Mouse (Mus musculus) limb, embryonic 11.5 days (tissue): ENCODE measurements around the gene Myo5a. TPM values are rescaled to one million over a fixed set of nuclear protein-coding genes. Genes with fewer than 3 reads are reported as not detected.
"Not testable (repeated sequence)": the region's sequence is repeated elsewhere in the genome, so short reads cannot be mapped to it uniquely, and the experiment has no call there.

ENCODE experiments used
- ATAC-seq: fragments of 200-750 bp; cut with Nextera tagmentation; 2 replicates; pipeline ENCODE4 v1.8.0; 2017; ENCODE audit warnings: low read depth; ENCODE audit not compliant: insufficient number of reproducible peaks, low FRiP score, low TSS enrichment
- DNase-seq: peaks from one replicate; pipeline ENCODE4 v3.0.0-alpha.2; 2015; ENCODE audit warnings: low spot score
- H3K27ac ChIP-seq: fragments of 300-500 bp; sonication (generic); replicated peaks from 2 replicates; pipeline ENCODE4 v1.5.1; 2014; ENCODE audit warnings: low read depth, mild to moderate bottlenecking, low read length
- H3K27me3 ChIP-seq: fragments of 300-500 bp; sonication (generic); 2 replicates; pipeline ENCODE4 v1.6.1; 2014; ENCODE audit warnings: mild to moderate bottlenecking, low read length, mixed read lengths; ENCODE audit not compliant: control insufficient read depth, insufficient read depth
- H3K36me3 ChIP-seq: fragments of 300-500 bp; sonication (generic); 2 replicates; pipeline ENCODE4 v1.6.1; 2014; ENCODE audit warnings: mild to moderate bottlenecking, low read length, moderate library complexity, mixed read lengths; ENCODE audit not compliant: control insufficient read depth, insufficient read depth
- H3K4me1 ChIP-seq: fragments of 300-500 bp; sonication (generic); 2 replicates; pipeline ENCODE4 v1.6.1; 2014; ENCODE audit warnings: low read length, mixed read lengths; ENCODE audit not compliant: control insufficient read depth, insufficient read depth
- H3K4me2 ChIP-seq: fragments of 300-500 bp; sonication (generic); 2 replicates; pipeline ENCODE4 v1.6.1; 2014; ENCODE audit warnings: low read depth, mild to moderate bottlenecking, moderate library complexity; ENCODE audit not compliant: severe bottlenecking
- H3K4me3 ChIP-seq: fragments of 300-500 bp; sonication (generic); 2 replicates; pipeline ENCODE4 v1.5.1; 2014; ENCODE audit warnings: low read depth, low read length
- H3K9ac ChIP-seq: fragments of 300-500 bp; sonication (generic); 2 replicates; pipeline ENCODE4 v1.6.1; 2014; ENCODE audit warnings: mild to moderate bottlenecking, low read length
- H3K9me3 ChIP-seq: fragments of 300-500 bp; sonication (generic); 2 replicates; pipeline ENCODE4 v1.6.1; 2016; ENCODE audit warnings: low read length; ENCODE audit not compliant: control insufficient read depth
- WGBS: fragments of 180-500 bp; shearing (Covaris S2); extraction: QIAGEN DNeasy Blood & Tissue Kit; methylation state at CpG from one replicate; pipeline ENCODE4 v1.1.7; 2014; 5-methylcytosine and 5-hydroxymethylcytosine counted together
- polyA plus RNA-seq: library from polyadenylated mRNA; unstranded; fragments of >200 nt; fragmentation: Nextera tagmentation; extraction: Ambion mirVana; gene quantifications from 2 replicates; pipeline ENCODE4 v1.2.1, GENCODE M21; 2014

Gene Myo5a
- polyA plus RNA-seq, 1 experiment from 2014 or later = 21.0 TPM

GRCm38 (mm10) chr9:75248359-75248758 is 177.5 kb downstream of the Myo5a start:
- no peak for ATAC-seq
- H3K9me3 ChIP-seq = no peaks in the 10 kb centered on the region
- H3K4me2 ChIP-seq = no peak overlapping the region
- no peak overlapping the region for H3K4me3 ChIP-seq
- 85% methylated on average over 1 of the region's 1 CpGs for WGBS
- no peaks in the 10 kb centered on the region for H3K36me3 ChIP-seq
- H3K9ac ChIP-seq = no peak overlapping the region; the same call in 1 of the 2 replicates
- no peak overlapping the region for H3K27ac ChIP-seq
- DNase-seq = no peak
- H3K4me1 ChIP-seq = peaks cover 7% of the 10 kb centered on the region; the same call in 1 of the 2 replicates
- no peaks in the 10 kb centered on the region for H3K27me3 ChIP-seq

GRCm38 (mm10) chr9:75248874-75249273 is 178.1 kb downstream of the Myo5a start:
- Histone ChIP-seq H3K4me2 (no peak overlapping the region), H3K36me3 (no peaks in the 10 kb centered on the region), H3K27me3 (no peaks in the 10 kb centered on the region), H3K9me3 (no peaks in the 10 kb centered on the region), H3K4me3 (no peak overlapping the region), H3K4me1 (peaks cover 2% of the 10 kb centered on the region; the same call in 1 of the 2 replicates), H3K9ac (peak overlapping the region; percentile 17; the same call in 1 of the 2 replicates), H3K27ac (no peak overlapping the region)
- ATAC-seq = no peak
- DNase-seq = no peak

GRCm38 (mm10) chr9:75253158-75253557 is 182.3 kb downstream of the Myo5a start:
- H3K9ac ChIP-seq, H3K4me1 ChIP-seq, DNase-seq, H3K27ac ChIP-seq, ATAC-seq, H3K4me2 ChIP-seq, H3K4me3 ChIP-seq, H3K36me3 ChIP-seq, H3K27me3 ChIP-seq, H3K9me3 ChIP-seq: not testable (repeated sequence)
- 76% methylated on average over 6 of the region's 6 CpGs for WGBS

GRCm38 (mm10) chr9:75253766-75254165 is 183.0 kb downstream of the Myo5a start:
- Histone ChIP-seq H3K27me3 (no peaks in the 10 kb centered on the region), H3K27ac (no peak overlapping the region), H3K4me1 (0 out of 2 replicates have a peak, but pooled peaks cover 2% of the 10 kb centered on the region), H3K4me2 (no peak overlapping the region), H3K36me3 (no peaks in the 10 kb centered on the region), H3K9ac (no peak overlapping the region), H3K4me3 (no peak overlapping the region), H3K9me3 (no peaks in the 10 kb centered on the region)
- DNase-seq (no peak), ATAC-seq (no peak)
- WGBS = 54% methylated on average over 3 of the region's 3 CpGs

- Histone ChIP-seq H3K4me1 (0 out of 2 replicates have a peak, but pooled peaks cover 2% of the 10 kb centered on the region), H3K9ac (no peak overlapping the region), H3K27ac (no peak overlapping the region), H3K27me3 (no peaks in the 10 kb centered on the region), H3K9me3 (no peaks in the 10 kb centered on the region), H3K4me2 (no peak overlapping the region), H3K4me3 (no peak overlapping the region), H3K36me3 (no peaks in the 10 kb centered on the region)
- 67% methylated on average over 13 of the region's 13 CpGs for WGBS
- ATAC-seq (no peak), DNase-seq (no peak)
Measured at GRCm38 (mm10) chr9:75254196-75254955, 183.6 kb downstream of the Myo5a start.

GRCm38 (mm10) chr9:75255820-75256545 is 185.2 kb downstream of the Myo5a start:
- DNase-seq (no peak), ATAC-seq (no peak)
- no peaks in the 10 kb centered on the region for H3K9me3 ChIP-seq
- H3K36me3 ChIP-seq = no peaks in the 10 kb centered on the region
- no peak overlapping the region for H3K4me3 ChIP-seq
- no peak overlapping the region for H3K27ac ChIP-seq
- no peak overlapping the region for H3K9ac ChIP-seq
- peaks cover 4% of the 10 kb centered on the region; the same call in 1 of the 2 replicates for H3K4me1 ChIP-seq
- no peaks in the 10 kb centered on the region for H3K27me3 ChIP-seq
- WGBS = 85% methylated on average over 14 of the region's 14 CpGs
- no peak overlapping the region for H3K4me2 ChIP-seq

- Histone ChIP-seq H3K4me1 (peaks cover 10% of the 10 kb centered on the region), H3K27ac (no peak overlapping the region), H3K36me3 (no peaks in the 10 kb centered on the region), H3K4me3 (no peak overlapping the region), H3K4me2 (no peak overlapping the region), H3K27me3 (no peaks in the 10 kb centered on the region), H3K9ac (no peak overlapping the region), H3K9me3 (no peaks in the 10 kb centered on the region)
- WGBS = 60% methylated on average over 4 of the region's 4 CpGs
- ATAC-seq = no peak
- DNase-seq = no peak
Measured at GRCm38 (mm10) chr9:75258792-75259191, 188.0 kb downstream of the Myo5a start.

GRCm38 (mm10) chr9:75259656-75260055 is 188.8 kb downstream of the Myo5a start:
- Histone ChIP-seq H3K27me3 (no peaks in the 10 kb centered on the region), H3K27ac (no peak overlapping the region), H3K4me2 (no peak overlapping the region), H3K9me3 (no peaks in the 10 kb centered on the region), H3K9ac (no peak overlapping the region), H3K4me1 (peaks cover 10% of the 10 kb centered on the region), H3K36me3 (no peaks in the 10 kb centered on the region), H3K4me3 (no peak overlapping the region)
- ATAC-seq = no peak
- DNase-seq = no peak
- WGBS = 85% methylated on average over 4 of the region's 4 CpGs
